Mouse (Mus musculus) kidney, adult 8-10 months (tissue): ENCODE results near the gene Tarbp2.

Experiments used
- DNase-seq, 2 experiments: peaks; one replicate each; pipeline ENCODE4 v3.0.0; 2022

The Tarbp2 gene

GRCm38 (mm10) chr15:102505770-102506463 lies 12.1 kb upstream of the Tarbp2 start:
- DNase-seq, result no peak

- DNase-seq, result no peak
Measured at GRCm38 (mm10) chr15:102506464-102506830, 11.5 kb upstream of the Tarbp2 start.

GRCm38 (mm10) chr15:102506864-102507263 lies 11.1 kb upstream of the Tarbp2 start:
- DNase-seq, result no peak

GRCm38 (mm10) chr15:102507561-102507960 lies 10.4 kb upstream of the Tarbp2 start:
- no peak for DNase-seq

- DNase-seq, result no peak
Measured at GRCm38 (mm10) chr15:102508336-102508735, 9.7 kb upstream of the Tarbp2 start.

GRCm38 (mm10) chr15:102510110-102510509 lies 7.9 kb upstream of the Tarbp2 start:
- no peak for DNase-seq

GRCm38 (mm10) chr15:102510590-102511284 lies 7.3 kb upstream of the Tarbp2 start:
- peak; percentile 81 to 83 for DNase-seq

- no peak for DNase-seq
Measured at GRCm38 (mm10) chr15:102511285-102511833, 6.6 kb upstream of the Tarbp2 start.

- no peak for DNase-seq
Measured at GRCm38 (mm10) chr15:102512010-102512409, 6.0 kb upstream of the Tarbp2 start.

- DNase-seq, result no peak
Measured at GRCm38 (mm10) chr15:102512471-102512870, 5.5 kb upstream of the Tarbp2 start.

- no peak for DNase-seq
Measured at GRCm38 (mm10) chr15:102513004-102513403, 5.0 kb upstream of the Tarbp2 start.

- DNase-seq, result no peak
Measured at GRCm38 (mm10) chr15:102515261-102515660, 2.7 kb upstream of the Tarbp2 start.

GRCm38 (mm10) chr15:102515791-102516190 lies 2.2 kb upstream of the Tarbp2 start:
- DNase-seq, result no peak

- no peak for DNase-seq
Measured at GRCm38 (mm10) chr15:102516293-102516692, 1.7 kb upstream of the Tarbp2 start.

- DNase-seq, result peak; percentile 56 to 63
Measured at GRCm38 (mm10) chr15:102516728-102517404, 1.1 kb upstream of the Tarbp2 start, which contains the start of gene Map3k12. Map3k12 (minus strand) TSS chr15:102517064.

- DNase-seq, result no peak
Measured at GRCm38 (mm10) chr15:102517631-102517975, 389 bp upstream of the Tarbp2 start.

GRCm38 (mm10) chr15:102518859-102519201 lies 838 bp downstream of the Tarbp2 start:
- no peak for DNase-seq

- DNase-seq, result no peak
Measured at GRCm38 (mm10) chr15:102519211-102520141, 1.5 kb downstream of the Tarbp2 start.

- no peak for DNase-seq
Measured at GRCm38 (mm10) chr15:102520416-102520815, 2.4 kb downstream of the Tarbp2 start.

GRCm38 (mm10) chr15:102521480-102521879 lies 3.5 kb downstream of the Tarbp2 start:
- DNase-seq, result no peak

- peak in 1 of 2 experiments; percentile 73 for DNase-seq
Measured at GRCm38 (mm10) chr15:102524892-102525485, 7.0 kb downstream of the Tarbp2 start, which contains the start of gene Npff. Npff (minus strand) TSS chr15:102524942.
